Mouse (Mus musculus) erythroblast, embryonic 14.5 days (primary cell): Measurements from ENCODE around the gene Rbck1. TPM values are rescaled to one million over a fixed set of nuclear protein-coding genes. Genes with fewer than 3 reads are reported as not detected.

Experiments used
- H3K27me3 ChIP-seq: 2 replicates; pipeline ENCODE4 v1.6.1; 2012; ENCODE audit warnings: inconsistent platforms; ENCODE audit not compliant: control insufficient read depth
- H3K36me3 ChIP-seq: 2 replicates; pipeline ENCODE4 v1.6.1; 2012; ENCODE audit warnings: mild to moderate bottlenecking, inconsistent platforms; ENCODE audit not compliant: control insufficient read depth
- H3K4me1 ChIP-seq: 2 replicates; pipeline ENCODE4 v1.6.1; 2012; ENCODE audit warnings: inconsistent platforms; ENCODE audit not compliant: control insufficient read depth
- H3K4me3 ChIP-seq: replicated peaks from 2 replicates; pipeline ENCODE3; 2012; ENCODE audit warnings: moderate library complexity, mild to moderate bottlenecking, inconsistent platforms
- H3K9me3 ChIP-seq: 2 replicates; pipeline ENCODE4 v1.6.1; 2012; ENCODE audit warnings: low read length, inconsistent platforms, mixed read lengths; ENCODE audit not compliant: control insufficient read depth
- GATA1 ChIP-seq: IDR thresholded peaks from 2 replicates; pipeline ENCODE4 v1.6.1; 2012; ENCODE audit warnings: low read length, inconsistent platforms, mixed read lengths
- TAL1 ChIP-seq: IDR thresholded peaks from 3 replicates; pipeline ENCODE4 v1.6.1; 2012; ENCODE audit warnings: low read length, inconsistent platforms, mixed read lengths
- polyA plus RNA-seq: library from polyadenylated mRNA; stranded (reverse); fragments of >175 nt; gene quantifications from 2 replicates; pipeline ENCODE4 v1.2.3, GENCODE M21; 2012

Gene Rbck1
- polyA plus RNA-seq, 1 experiment = 16.2 TPM

DNA sequence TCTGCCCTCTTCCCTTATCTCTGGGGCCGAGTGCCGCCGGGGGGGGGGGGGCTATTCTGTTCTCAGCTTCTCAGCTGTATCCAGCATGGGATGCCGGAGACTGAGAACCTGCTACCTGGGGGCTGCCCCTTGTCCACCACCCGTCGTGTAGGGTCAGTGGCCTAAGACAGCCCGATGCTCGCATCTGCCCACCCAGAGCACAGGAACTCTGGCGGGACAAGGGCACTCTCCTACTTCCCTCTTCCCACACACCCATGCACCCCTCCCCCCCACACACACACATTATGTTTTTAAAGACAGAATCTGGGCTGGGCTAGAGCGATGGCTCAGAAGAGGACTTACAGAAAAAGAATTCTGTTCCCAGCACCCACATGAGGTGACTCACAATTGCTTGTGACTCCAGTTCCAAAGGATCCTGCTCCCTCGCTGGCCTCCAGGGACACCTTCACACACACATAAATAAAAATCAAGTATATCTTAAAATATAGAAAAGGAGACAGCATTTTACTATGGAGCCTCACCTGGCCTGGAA lies 2.9 kb upstream of the Rbck1 start:
- H3K4me3 ChIP-seq = no peak overlapping the region

DNA sequence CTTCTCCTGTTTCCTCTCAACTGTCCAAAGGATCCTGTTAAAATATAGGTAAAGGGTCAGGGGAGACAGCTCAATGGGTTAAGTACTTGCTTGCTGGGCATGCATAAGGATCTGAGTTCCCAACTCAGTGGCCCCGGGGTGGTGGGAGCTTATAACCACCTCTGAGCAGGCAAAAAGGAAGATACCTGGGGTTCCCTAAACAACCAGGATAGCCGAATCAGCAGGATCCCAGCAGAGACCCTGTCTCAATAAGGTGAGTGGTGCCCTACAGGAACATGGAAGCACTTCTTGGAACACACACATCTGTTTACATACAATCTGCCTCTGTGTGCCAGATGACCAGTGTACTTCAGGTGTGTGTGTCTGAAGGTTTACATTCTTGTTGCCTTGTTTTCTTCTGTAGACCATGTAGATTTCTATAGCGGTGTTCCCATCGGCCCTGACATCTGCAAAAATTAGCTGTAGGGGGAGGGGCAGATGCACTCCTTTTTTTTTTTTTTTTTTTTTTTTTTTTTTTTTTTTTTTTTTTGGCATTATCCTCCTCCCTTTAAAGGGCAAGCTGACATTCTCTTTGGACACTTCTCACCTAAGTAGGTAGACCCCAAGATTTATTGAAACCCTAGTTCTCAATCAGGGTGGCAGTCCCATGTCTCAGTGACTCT lies 1.0 kb upstream of the Rbck1 start:
- H3K4me1 ChIP-seq = peaks cover 40% of the 10 kb centered on the region
- no peak overlapping the region for H3K4me3 ChIP-seq
- TF ChIP-seq GATA1 (no peak), TAL1 (no peak)

More for the DNA sequence above, 2.9 kb upstream of the Rbck1 start:
- TF ChIP-seq GATA1 (no peak), TAL1 (no peak)
- Histone ChIP-seq H3K9me3 (no peaks in the 10 kb centered on the region), H3K36me3 (peaks cover 9% of the 10 kb centered on the region), H3K4me1 (peaks cover 30% of the 10 kb centered on the region), H3K27me3 (peaks cover 10% of the 10 kb centered on the region; the same call in 1 of the 2 replicates)

DNA sequence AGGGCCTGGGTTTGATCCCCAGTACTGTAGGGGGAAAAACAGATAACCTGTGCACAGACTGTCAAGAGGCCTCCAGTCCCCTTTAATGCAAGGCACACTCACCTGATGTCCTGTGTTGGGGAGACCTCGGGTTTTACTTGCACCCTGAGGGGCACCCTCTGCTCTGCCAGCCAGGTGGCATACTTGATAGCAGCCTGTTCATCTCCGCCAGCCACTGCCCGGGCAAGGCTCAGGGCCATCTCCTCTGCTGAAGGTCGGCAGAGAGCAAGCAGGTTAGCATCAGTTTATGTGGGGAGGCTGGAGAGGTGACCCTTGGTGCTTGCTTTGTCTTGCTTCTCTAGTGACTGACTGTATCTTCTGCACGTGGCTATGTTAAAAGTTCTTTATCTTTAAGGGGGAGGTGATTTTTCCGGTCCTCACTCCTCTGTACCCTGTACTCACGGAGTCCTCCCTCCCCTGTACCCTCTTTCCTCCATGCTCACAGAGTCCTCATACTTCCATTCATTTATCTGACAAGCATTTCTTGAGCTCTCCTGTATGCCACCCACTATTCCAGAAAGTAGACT lies 1.5 kb downstream of the Rbck1 start:
- peak overlapping the region; percentile 82 for H3K4me3 ChIP-seq
- H3K27me3 ChIP-seq = peaks cover 3% of the 10 kb centered on the region; the same call in 1 of the 2 replicates
- peaks cover 48% of the 10 kb centered on the region for H3K36me3 ChIP-seq
- H3K4me1 ChIP-seq = peaks cover 46% of the 10 kb centered on the region
- H3K9me3 ChIP-seq = no peaks in the 10 kb centered on the region
- TF ChIP-seq GATA1 = no peak
- TF ChIP-seq TAL1 = peak; percentile 41; the same call in 1 of the 3 replicates

More for the DNA sequence above, 1.0 kb upstream of the Rbck1 start:
- no peaks in the 10 kb centered on the region for H3K9me3 ChIP-seq
- H3K27me3 ChIP-seq = peaks cover 10% of the 10 kb centered on the region; the same call in 1 of the 2 replicates
- peaks cover 27% of the 10 kb centered on the region for H3K36me3 ChIP-seq

DNA sequence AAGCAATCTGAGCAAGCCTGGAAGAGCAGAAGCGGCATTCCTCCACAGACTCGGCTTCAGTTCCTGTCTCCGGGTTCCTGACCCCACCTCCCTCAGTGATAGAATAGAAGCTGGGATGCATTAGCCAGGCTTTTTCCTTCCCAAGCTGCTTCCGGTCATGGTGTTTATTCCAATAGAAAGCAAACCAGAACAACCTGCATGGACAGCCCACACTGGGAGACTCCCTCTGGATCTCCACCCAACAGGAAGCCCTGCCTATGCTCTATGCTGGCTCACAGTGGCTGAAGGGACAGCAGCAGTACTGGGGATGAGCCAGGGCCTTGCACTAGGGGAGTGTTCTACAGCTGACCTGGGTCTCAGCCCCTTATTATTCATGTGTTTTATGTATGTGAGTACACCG lies 4.5 kb downstream of the Rbck1 start:
- peaks cover 76% of the 10 kb centered on the region for H3K36me3 ChIP-seq
- no peak overlapping the region for H3K4me3 ChIP-seq
- H3K27me3 ChIP-seq = no peaks in the 10 kb centered on the region
- H3K4me1 ChIP-seq = peaks cover 38% of the 10 kb centered on the region
- H3K9me3 ChIP-seq = no peaks in the 10 kb centered on the region
- no peak for TF ChIP-seq TAL1
- TF ChIP-seq GATA1 = no peak

DNA sequence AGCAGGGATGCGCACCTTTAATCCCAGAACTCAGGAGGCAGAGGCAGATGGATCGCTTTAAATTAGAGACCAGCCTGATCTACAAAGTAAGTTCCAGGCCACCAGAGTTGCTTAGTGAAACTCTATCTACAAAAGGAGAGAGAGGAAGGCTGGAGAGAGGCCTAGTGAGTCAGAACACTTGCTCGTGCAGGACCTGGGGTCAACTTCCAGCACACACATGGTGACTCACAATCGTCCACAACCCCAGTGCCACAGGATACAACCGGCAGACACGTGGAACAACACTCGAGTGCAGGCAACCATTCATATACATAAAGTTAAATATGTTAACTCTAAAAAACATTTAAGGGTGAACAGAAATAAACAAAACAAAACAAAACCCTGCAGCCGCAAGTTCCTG lies 5.8 kb downstream of the Rbck1 start:
- Histone ChIP-seq H3K9me3 (no peaks in the 10 kb centered on the region), H3K4me1 (peaks cover 30% of the 10 kb centered on the region), H3K4me3 (no peak overlapping the region), H3K36me3 (peaks cover 89% of the 10 kb centered on the region), H3K27me3 (no peaks in the 10 kb centered on the region)
- TF ChIP-seq TAL1 (no peak), GATA1 (no peak)

DNA sequence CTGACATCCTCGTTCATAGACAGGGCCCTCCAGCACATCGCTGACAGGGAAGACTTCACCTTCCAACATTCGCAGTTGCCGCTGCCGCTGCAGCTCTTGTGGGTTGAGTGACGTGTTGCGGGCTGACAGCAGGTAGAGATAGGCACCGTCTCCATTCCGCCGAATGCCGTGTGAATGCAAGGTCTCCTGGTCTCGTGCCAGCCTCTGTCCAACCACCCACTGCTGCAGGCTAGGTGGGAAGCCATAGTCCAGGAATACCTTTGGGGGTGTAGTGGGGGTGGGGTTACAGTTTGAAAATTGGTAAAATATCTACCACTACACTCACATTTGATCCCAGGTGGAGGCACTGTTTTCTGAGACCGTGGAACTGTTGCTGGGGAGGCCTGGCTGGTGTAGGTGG lies 6.3 kb downstream of the Rbck1 start:
- Histone ChIP-seq H3K4me3 (no peak overlapping the region), H3K4me1 (peaks cover 25% of the 10 kb centered on the region), H3K36me3 (peaks cover 94% of the 10 kb centered on the region), H3K9me3 (no peaks in the 10 kb centered on the region), H3K27me3 (no peaks in the 10 kb centered on the region)
- no peak for TF ChIP-seq TAL1
- TF ChIP-seq GATA1 = no peak

DNA sequence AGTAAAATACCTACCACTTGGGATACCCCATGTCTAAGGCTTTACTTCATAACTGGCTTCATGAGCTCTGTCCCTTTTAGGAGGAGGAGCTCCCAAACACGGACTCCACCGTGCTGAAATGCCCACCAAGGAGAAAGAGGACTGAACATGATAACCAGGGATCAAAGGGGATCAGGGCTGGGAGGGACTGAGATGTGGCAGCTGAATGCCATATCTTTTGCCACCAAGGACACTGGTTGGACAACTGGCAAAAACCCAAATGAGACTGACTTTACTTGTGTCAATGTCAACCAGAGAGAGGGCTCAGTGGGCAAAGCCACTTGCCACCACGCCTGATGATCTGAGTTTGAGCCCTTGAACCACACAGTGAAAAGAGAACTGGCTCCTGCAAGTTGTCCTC lies 7.6 kb downstream of the Rbck1 start:
- peaks cover 96% of the 10 kb centered on the region for H3K36me3 ChIP-seq
- TF ChIP-seq TAL1 = no peak
- no peak for TF ChIP-seq GATA1

DNA sequence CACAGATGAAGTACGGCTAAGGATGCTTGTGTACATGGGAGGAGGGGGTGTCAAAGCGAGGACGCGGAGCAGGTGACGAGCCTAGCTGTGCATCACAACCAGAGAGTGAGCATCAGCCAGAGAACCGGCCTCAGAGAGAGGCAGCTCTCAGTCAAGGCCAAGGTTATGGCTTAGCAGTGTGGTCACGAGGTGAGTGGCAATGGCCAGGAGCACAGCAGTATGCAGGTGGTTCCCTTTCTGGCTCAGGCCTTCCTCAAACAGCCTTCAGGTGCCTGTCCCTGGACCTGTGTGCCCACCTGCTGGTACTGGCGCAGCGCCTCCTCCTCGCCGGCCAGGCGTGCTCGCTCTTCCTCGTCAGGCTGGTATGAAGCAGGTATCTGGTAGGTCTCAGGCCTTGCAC lies 8.5 kb downstream of the Rbck1 start:
- H3K4me1 ChIP-seq = peaks cover 7% of the 10 kb centered on the region
- no peaks in the 10 kb centered on the region for H3K9me3 ChIP-seq
- TF ChIP-seq GATA1 (no peak), TAL1 (no peak)
- no peak overlapping the region for H3K4me3 ChIP-seq
- H3K36me3 ChIP-seq = peaks cover 96% of the 10 kb centered on the region
- no peaks in the 10 kb centered on the region for H3K27me3 ChIP-seq

More for the DNA sequence above, 7.6 kb downstream of the Rbck1 start:
- Histone ChIP-seq H3K4me3 (no peak overlapping the region), H3K4me1 (peaks cover 11% of the 10 kb centered on the region), H3K9me3 (no peaks in the 10 kb centered on the region), H3K27me3 (no peaks in the 10 kb centered on the region)

DNA sequence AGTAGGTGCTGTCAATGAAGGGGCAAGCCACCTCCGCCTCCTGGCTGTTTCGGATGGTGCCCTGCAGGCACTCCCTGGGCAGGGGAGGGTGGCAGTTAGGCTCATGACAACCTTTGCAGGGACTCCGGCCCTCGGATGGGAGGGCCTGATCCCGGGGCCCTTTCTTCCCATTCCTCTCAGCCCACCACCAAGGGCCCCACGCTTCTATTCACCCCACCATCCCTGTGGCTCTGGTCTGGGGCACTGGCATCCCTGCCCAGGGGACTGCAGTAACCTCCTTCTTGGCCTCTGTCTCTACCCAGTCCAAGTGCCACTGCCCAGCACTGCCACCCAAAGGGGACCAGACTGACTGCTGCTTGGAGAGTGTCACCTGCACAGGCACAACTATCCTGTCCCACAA lies 10.3 kb downstream of the Rbck1 start:
- Histone ChIP-seq H3K9me3 (no peaks in the 10 kb centered on the region), H3K27me3 (no peaks in the 10 kb centered on the region), H3K36me3 (peaks cover 95% of the 10 kb centered on the region), H3K4me3 (no peak overlapping the region), H3K4me1 (peaks cover 3% of the 10 kb centered on the region; the same call in 1 of the 2 replicates)
- TF ChIP-seq GATA1 (no peak), TAL1 (no peak)
